Mouse (Mus musculus) liver, embryonic 16.5 days (tissue): ENCODE results near the gene Lrrc42. TPM values are rescaled to one million over a fixed set of nuclear protein-coding genes. Genes with fewer than 3 reads are reported as not detected.

ENCODE experiments used
- ATAC-seq: fragments of 200-750 bp; cut with Nextera tagmentation; 2 replicates; pipeline ENCODE4 v1.8.0; 2017; ENCODE audit warnings: low read depth, mild to moderate bottlenecking, moderate number of reproducible peaks, moderate library complexity
- H3K27ac ChIP-seq: fragments of 300-500 bp; sonication (generic); 2 replicates; pipeline ENCODE4 v1.5.1; 2014; ENCODE audit warnings: mild to moderate bottlenecking, low read length
- H3K27me3 ChIP-seq: fragments of 300-500 bp; sonication (generic); 2 replicates; pipeline ENCODE4 v1.6.1; 2014; ENCODE audit warnings: low read depth, low read length, mixed read lengths; ENCODE audit not compliant: control insufficient read depth, insufficient read depth
- H3K36me3 ChIP-seq: fragments of 300-500 bp; sonication (generic); 2 replicates; pipeline ENCODE4 v1.6.1; 2014; ENCODE audit warnings: mild to moderate bottlenecking; ENCODE audit not compliant: control insufficient read depth, insufficient read depth
- H3K4me1 ChIP-seq: fragments of 300-500 bp; sonication (generic); 2 replicates; pipeline ENCODE4 v1.6.1; 2014; ENCODE audit warnings: low read depth, low read length, mixed read lengths; ENCODE audit not compliant: control insufficient read depth
- H3K4me2 ChIP-seq: fragments of 300-500 bp; sonication (generic); 2 replicates; pipeline ENCODE4 v1.6.1; 2014; ENCODE audit warnings: low read depth, low read length, mixed read lengths
- H3K4me3 ChIP-seq: fragments of 300-500 bp; sonication (generic); 2 replicates; pipeline ENCODE4 v1.5.1; 2014; ENCODE audit warnings: low read depth, mild to moderate bottlenecking, low read length
- H3K9ac ChIP-seq: fragments of 300-500 bp; sonication (generic); 2 replicates; pipeline ENCODE4 v1.6.1; 2014; ENCODE audit warnings: low read depth, low read length
- H3K9me3 ChIP-seq: fragments of 300-500 bp; sonication (generic); replicated peaks from 2 replicates; pipeline ENCODE4 v1.6.1; 2016; ENCODE audit warnings: low read length; ENCODE audit not compliant: control insufficient read depth
- WGBS: fragments of 180-500 bp; shearing (Covaris S2); extraction: QIAGEN DNeasy Blood & Tissue Kit; methylation state at CpG from one replicate; pipeline ENCODE4 v1.1.7; 2014; ENCODE audit not compliant: insufficient replicate concordance; 5-methylcytosine and 5-hydroxymethylcytosine counted together
- polyA plus RNA-seq: library from polyadenylated mRNA; unstranded; fragments of >200 nt; fragmentation: Nextera tagmentation; extraction: Ambion mirVana; gene quantifications from 2 replicates; pipeline ENCODE4 v1.2.1, GENCODE M21; 2015

The Lrrc42 gene
- polyA plus RNA-seq, 1 experiment from 2014 or later, result 13.6 TPM

- WGBS, result 80% methylated on average over 4 of the region's 4 CpGs
- no peak for ATAC-seq
- no peak overlapping the region for H3K4me2 ChIP-seq
- H3K9me3 ChIP-seq, result no peaks in the 10 kb centered on the region
- H3K9ac ChIP-seq, result no peak overlapping the region
- H3K4me1 ChIP-seq, result peaks cover 7% of the 10 kb centered on the region
- no peaks in the 10 kb centered on the region; the same call in 1 of the 2 replicates for H3K27me3 ChIP-seq
- no peak overlapping the region for H3K27ac ChIP-seq
- no peaks in the 10 kb centered on the region for H3K36me3 ChIP-seq
- H3K4me3 ChIP-seq, result no peak overlapping the region
Observed at GRCm38 (mm10) chr4:107211465-107211864, 41.9 kb downstream of the Lrrc42 start.

GRCm38 (mm10) chr4:107210483-107211097, 42.7 kb downstream of the Lrrc42 start:
- H3K9me3 ChIP-seq, result no peaks in the 10 kb centered on the region
- H3K27me3 ChIP-seq, result no peaks in the 10 kb centered on the region; the same call in 1 of the 2 replicates
- H3K4me1 ChIP-seq, result peaks cover 7% of the 10 kb centered on the region
- ATAC-seq, result peak; percentile 40; the same call in 1 of the 2 replicates
- H3K4me2 ChIP-seq, result no peak overlapping the region
- WGBS, result 20% methylated on average over 5 of the region's 5 CpGs
- no peaks in the 10 kb centered on the region for H3K36me3 ChIP-seq
- no peak overlapping the region for H3K27ac ChIP-seq
- no peak overlapping the region for H3K4me3 ChIP-seq
- H3K9ac ChIP-seq, result no peak overlapping the region

- Histone ChIP-seq H3K27me3 (no peaks in the 10 kb centered on the region; the same call in 1 of the 2 replicates), H3K9ac (no peak within 1 kb of the TSS), H3K27ac (no peak within 1 kb of the TSS), H3K9me3 (no peaks in the 10 kb centered on the region), H3K4me1 (peaks cover 7% of the 10 kb centered on the region), H3K4me3 (no peak within 1 kb of the TSS), H3K4me2 (no peak within 1 kb of the TSS), H3K36me3 (no peaks in the 10 kb centered on the region)
- WGBS, result 70% methylated on average over 3 of the region's 3 CpGs
- no peak for ATAC-seq
Observed at GRCm38 (mm10) chr4:107208880-107209279, 44.5 kb downstream of the Lrrc42 start, which contains the start of gene Ldlrad1. Gene Ldlrad1 (plus strand): TSS chr4:107209180.

GRCm38 (mm10) chr4:107207016-107207415, 46.3 kb downstream of the Lrrc42 start:
- no peak overlapping the region for H3K4me3 ChIP-seq
- 86% methylated on average over 2 of the region's 2 CpGs for WGBS
- H3K9ac ChIP-seq, result no peak overlapping the region
- H3K4me2 ChIP-seq, result no peak overlapping the region
- H3K27ac ChIP-seq, result no peak overlapping the region
- peaks cover 7% of the 10 kb centered on the region for H3K4me1 ChIP-seq
- peaks cover 3% of the 10 kb centered on the region for H3K36me3 ChIP-seq
- no peaks in the 10 kb centered on the region for H3K27me3 ChIP-seq
- H3K9me3 ChIP-seq, result no peaks in the 10 kb centered on the region
- no peak for ATAC-seq

GRCm38 (mm10) chr4:107203001-107203400, 50.3 kb downstream of the Lrrc42 start:
- Histone ChIP-seq H3K9ac (no peak overlapping the region), H3K4me3 (no peak overlapping the region), H3K27ac (no peak overlapping the region), H3K27me3 (no peaks in the 10 kb centered on the region), H3K36me3 (peaks cover 29% of the 10 kb centered on the region), H3K4me2 (no peak overlapping the region), H3K4me1 (no peaks in the 10 kb centered on the region), H3K9me3 (no peaks in the 10 kb centered on the region)
- ATAC-seq, result no peak
- WGBS, result 77% methylated on average over 7 of the region's 7 CpGs

GRCm38 (mm10) chr4:107201779-107202178, 51.6 kb downstream of the Lrrc42 start:
- H3K9me3 ChIP-seq, result no peaks in the 10 kb centered on the region
- WGBS, result 88% methylated on average over 3 of the region's 3 CpGs
- no peak overlapping the region for H3K27ac ChIP-seq
- H3K4me1 ChIP-seq, result no peaks in the 10 kb centered on the region
- no peaks in the 10 kb centered on the region for H3K27me3 ChIP-seq
- ATAC-seq, result no peak
- H3K4me2 ChIP-seq, result no peak overlapping the region
- no peak overlapping the region for H3K9ac ChIP-seq
- H3K36me3 ChIP-seq, result peaks cover 38% of the 10 kb centered on the region
- no peak overlapping the region for H3K4me3 ChIP-seq

GRCm38 (mm10) chr4:107198072-107198471, 55.3 kb downstream of the Lrrc42 start:
- no peak overlapping the region for H3K4me3 ChIP-seq
- no peaks in the 10 kb centered on the region for H3K27me3 ChIP-seq
- 90% methylated on average over 5 of the region's 5 CpGs for WGBS
- H3K4me2 ChIP-seq, result no peak overlapping the region
- H3K4me1 ChIP-seq, result no peaks in the 10 kb centered on the region
- peaks cover 49% of the 10 kb centered on the region for H3K36me3 ChIP-seq
- no peaks in the 10 kb centered on the region for H3K9me3 ChIP-seq
- ATAC-seq, result no peak
- no peak overlapping the region for H3K27ac ChIP-seq
- no peak overlapping the region for H3K9ac ChIP-seq

- H3K4me1 ChIP-seq, result no peaks in the 10 kb centered on the region
- H3K4me2 ChIP-seq, result no peak overlapping the region
- peaks cover 53% of the 10 kb centered on the region for H3K36me3 ChIP-seq
- no peak overlapping the region for H3K4me3 ChIP-seq
- H3K9ac ChIP-seq, result no peak overlapping the region
- H3K9me3 ChIP-seq, result no peaks in the 10 kb centered on the region
- no peak overlapping the region for H3K27ac ChIP-seq
- WGBS, result 88% methylated on average over 2 of the region's 2 CpGs
- no peak for ATAC-seq
- H3K27me3 ChIP-seq, result no peaks in the 10 kb centered on the region
Observed at GRCm38 (mm10) chr4:107196454-107196853, 56.9 kb downstream of the Lrrc42 start.

- H3K9me3 ChIP-seq, result no peaks in the 10 kb centered on the region
- H3K4me3 ChIP-seq, result no peak overlapping the region
- ATAC-seq, result no peak
- 89% methylated on average over 3 of the region's 3 CpGs for WGBS
- H3K4me2 ChIP-seq, result no peak overlapping the region
- no peaks in the 10 kb centered on the region for H3K4me1 ChIP-seq
- no peaks in the 10 kb centered on the region for H3K27me3 ChIP-seq
- no peak overlapping the region for H3K27ac ChIP-seq
- peaks cover 52% of the 10 kb centered on the region for H3K36me3 ChIP-seq
- no peak overlapping the region for H3K9ac ChIP-seq
Observed at GRCm38 (mm10) chr4:107193841-107194240, 59.5 kb downstream of the Lrrc42 start.
